Mouse (Mus musculus) small intestine, adult 2 months (tissue): ENCODE data around the gene Coro7.

Experiments used
- CTCF ChIP-seq: fragments of 200-500 bp; IDR thresholded peaks from 2 replicates; pipeline ENCODE4 v1.5.1; 2012; ENCODE audit warnings: low read depth, mild to moderate bottlenecking, control low read depth, inconsistent platforms, low read length, moderate library complexity, mixed read lengths; ENCODE audit not compliant: insufficient replicate concordance, insufficient read length; ENCODE audit errors: extremely low read depth
- POLR2A ChIP-seq: fragments of 200-500 bp; IDR thresholded peaks from 2 replicates; pipeline ENCODE4 v1.6.1; 2012; ENCODE audit warnings: low read depth, mild to moderate bottlenecking, control low read depth, inconsistent platforms, low read length, moderate library complexity

DNA sequence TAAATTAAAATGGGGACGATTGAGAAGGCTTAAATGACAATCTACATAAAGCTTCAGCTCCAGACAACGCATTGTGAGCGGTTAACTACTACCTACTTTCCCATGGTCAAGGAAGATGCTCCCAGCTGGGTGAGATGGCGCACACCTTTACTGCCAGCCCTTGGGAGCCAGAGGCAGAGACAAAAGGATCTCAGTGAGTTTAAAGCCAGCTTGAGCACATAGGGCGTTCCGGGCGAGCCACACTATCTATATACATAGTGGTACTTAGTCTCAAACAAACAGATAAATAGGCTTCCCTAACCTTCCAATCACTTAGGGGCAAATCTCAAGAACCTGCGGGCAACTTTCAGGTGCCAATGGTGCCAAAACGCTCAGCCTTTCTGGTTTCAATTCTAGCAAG is 55.5 kb downstream of the Coro7 start:
- TF ChIP-seq POLR2A = no peak
- no peak for TF ChIP-seq CTCF
